Mouse (Mus musculus) bone marrow macrophage, adult 2 months (primary cell): ENCODE data around the gene Stk39.

Experiments used
- CTCF ChIP-seq: IDR thresholded peaks from 2 replicates; pipeline ENCODE4 v1.5.1; 2012; ENCODE audit warnings: low read depth, mild to moderate bottlenecking, low read length, moderate library complexity
- POLR2A ChIP-seq: IDR thresholded peaks from 2 replicates; pipeline ENCODE4 v1.6.1; 2012; ENCODE audit warnings: mild to moderate bottlenecking, low read depth, low read length, borderline replicate concordance

DNA sequence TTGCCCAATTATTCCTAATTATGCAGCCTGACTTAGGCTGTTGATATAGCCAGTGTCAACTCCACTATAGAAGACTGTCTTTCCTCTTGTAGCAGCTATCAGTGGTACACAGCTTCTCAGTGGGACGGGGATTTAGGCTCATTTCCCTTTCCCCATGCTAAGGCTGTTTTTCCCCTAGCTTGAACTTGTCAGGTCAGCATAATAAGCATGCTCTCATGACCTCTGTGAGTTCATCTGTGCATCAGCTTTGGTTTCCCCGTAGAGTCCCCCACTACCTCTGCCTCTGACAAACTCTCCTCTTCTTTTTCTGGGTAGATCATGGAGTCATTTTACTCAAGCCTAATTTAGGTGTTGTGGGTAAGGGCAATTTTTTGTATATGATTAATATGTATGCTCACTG, 30.2 kb upstream of the Stk39 start:
- TF ChIP-seq CTCF (no peak), POLR2A (no peak)
